Mouse (Mus musculus) neural tube, embryonic 11.5 days (tissue): ENCODE data around the gene Cdc26. TPM values are rescaled to one million over a fixed set of nuclear protein-coding genes. Genes with fewer than 3 reads are reported as not detected.

Source experiments
- ATAC-seq: fragments of 200-750 bp; cut with Nextera tagmentation; 2 replicates; pipeline ENCODE4 v1.8.0; 2017; ENCODE audit warnings: moderate number of reproducible peaks, mild to moderate bottlenecking, moderate TSS enrichment, moderate library complexity; ENCODE audit not compliant: insufficient read depth, low FRiP score, low TSS enrichment
- DNase-seq: peaks from one replicate; pipeline ENCODE4 v3.0.0-alpha.2; 2015; ENCODE audit warnings: low spot score
- H3K27ac ChIP-seq: fragments of 300-500 bp; sonication (generic); 2 replicates; pipeline ENCODE4 v1.5.1; 2014; ENCODE audit warnings: low read depth, mild to moderate bottlenecking, low read length
- H3K27me3 ChIP-seq: fragments of 300-500 bp; sonication (generic); 2 replicates; pipeline ENCODE4 v1.6.1; 2014; ENCODE audit warnings: mild to moderate bottlenecking, low read length, mixed read lengths; ENCODE audit not compliant: control insufficient read depth, insufficient read depth
- H3K36me3 ChIP-seq: fragments of 300-500 bp; sonication (generic); 2 replicates; pipeline ENCODE4 v1.6.1; 2014; ENCODE audit warnings: mild to moderate bottlenecking, low read length, moderate library complexity, mixed read lengths; ENCODE audit not compliant: control insufficient read depth, insufficient read depth
- H3K4me1 ChIP-seq: fragments of 300-500 bp; sonication (generic); 2 replicates; pipeline ENCODE4 v1.6.1; 2014; ENCODE audit warnings: low read length, mixed read lengths; ENCODE audit not compliant: control insufficient read depth, insufficient read depth
- H3K4me2 ChIP-seq: fragments of 300-500 bp; sonication (generic); 2 replicates; pipeline ENCODE4 v1.6.1; 2014; ENCODE audit warnings: low read depth, mild to moderate bottlenecking, moderate library complexity
- H3K4me3 ChIP-seq: fragments of 300-500 bp; sonication (generic); 2 replicates; pipeline ENCODE4 v1.5.1; 2014; ENCODE audit warnings: low read depth, low read length
- H3K9ac ChIP-seq: fragments of 300-500 bp; sonication (generic); 2 replicates; pipeline ENCODE4 v1.6.1; 2014; ENCODE audit warnings: mild to moderate bottlenecking, low read length
- H3K9me3 ChIP-seq: fragments of 300-500 bp; sonication (generic); 2 replicates; pipeline ENCODE4 v1.6.1; 2016; ENCODE audit warnings: low read length; ENCODE audit not compliant: control insufficient read depth
- WGBS: fragments of 180-500 bp; shearing (Covaris S2); extraction: QIAGEN DNeasy Blood & Tissue Kit; methylation state at CpG from one replicate; pipeline ENCODE4 v1.1.7; 2014; 5-methylcytosine and 5-hydroxymethylcytosine counted together
- polyA plus RNA-seq: library from polyadenylated mRNA; unstranded; fragments of >200 nt; fragmentation: Nextera tagmentation; extraction: Ambion mirVana; gene quantifications from 2 replicates; pipeline ENCODE4 v1.2.1, GENCODE M21; 2014

The Cdc26 gene
- polyA plus RNA-seq, 1 experiment from 2014 or later = 161 TPM

DNA sequence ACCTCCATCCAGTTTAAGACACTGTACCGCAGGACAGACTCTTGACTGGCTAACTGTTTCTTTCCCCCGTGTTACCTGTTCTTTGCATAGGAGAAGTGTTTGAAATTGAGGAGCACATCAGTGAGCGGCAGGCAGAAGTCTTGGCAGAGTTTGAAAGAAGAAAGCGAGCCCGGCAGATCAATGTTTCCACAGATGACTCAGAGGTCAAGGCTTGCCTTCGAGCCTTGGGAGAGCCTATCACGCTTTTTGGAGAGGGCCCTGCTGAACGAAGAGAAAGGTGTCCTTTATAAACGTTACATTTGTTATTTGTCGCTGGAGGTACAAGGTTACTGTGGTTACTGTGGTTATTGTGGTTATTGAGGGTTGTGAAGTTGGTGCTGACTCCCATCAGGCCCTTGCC lies 3.2 kb upstream of the Cdc26 start:
- no peak overlapping the region for H3K4me2 ChIP-seq
- H3K27ac ChIP-seq = no peak overlapping the region
- WGBS = 94% methylated on average over 10 of the region's 10 CpGs
- H3K27me3 ChIP-seq = no peaks in the 10 kb centered on the region
- H3K36me3 ChIP-seq = peaks cover 3% of the 10 kb centered on the region
- no peaks in the 10 kb centered on the region for H3K9me3 ChIP-seq
- no peaks in the 10 kb centered on the region; the same call in none of the 2 replicates for H3K4me1 ChIP-seq
- DNase-seq (no peak), ATAC-seq (no peak)
- no peak overlapping the region for H3K4me3 ChIP-seq
- H3K9ac ChIP-seq = no peak overlapping the region

DNA sequence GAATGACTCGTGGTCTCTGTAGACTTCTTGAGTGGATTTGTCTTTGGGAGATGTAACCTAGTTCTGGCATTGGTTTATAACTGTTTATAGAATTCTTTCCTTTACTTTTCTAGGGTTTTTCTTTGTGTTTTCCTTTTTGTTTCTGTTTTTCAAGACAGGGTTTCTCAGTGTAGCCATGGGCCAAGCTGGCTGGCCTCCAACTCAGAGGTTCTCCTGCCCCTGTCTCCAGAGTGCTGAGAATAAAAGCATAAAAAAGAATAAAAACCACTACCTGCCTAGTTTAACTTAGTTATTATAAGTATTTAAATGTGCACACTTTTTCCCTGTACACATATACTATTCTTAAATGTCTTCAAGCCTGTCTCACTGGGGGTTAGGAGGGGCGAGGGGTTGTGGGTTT lies 1.9 kb upstream of the Cdc26 start:
- Histone ChIP-seq H3K9me3 (no peaks in the 10 kb centered on the region), H3K36me3 (peaks cover 3% of the 10 kb centered on the region), H3K4me1 (no peaks in the 10 kb centered on the region; the same call in none of the 2 replicates), H3K9ac (no peak overlapping the region), H3K27ac (no peak overlapping the region), H3K27me3 (no peaks in the 10 kb centered on the region), H3K4me3 (no peak overlapping the region), H3K4me2 (peak overlapping the region; percentile 62; the same call in 1 of the 2 replicates)
- no peak for ATAC-seq
- WGBS = 90% methylated on average over 2 of the region's 2 CpGs
- DNase-seq = no peak

DNA sequence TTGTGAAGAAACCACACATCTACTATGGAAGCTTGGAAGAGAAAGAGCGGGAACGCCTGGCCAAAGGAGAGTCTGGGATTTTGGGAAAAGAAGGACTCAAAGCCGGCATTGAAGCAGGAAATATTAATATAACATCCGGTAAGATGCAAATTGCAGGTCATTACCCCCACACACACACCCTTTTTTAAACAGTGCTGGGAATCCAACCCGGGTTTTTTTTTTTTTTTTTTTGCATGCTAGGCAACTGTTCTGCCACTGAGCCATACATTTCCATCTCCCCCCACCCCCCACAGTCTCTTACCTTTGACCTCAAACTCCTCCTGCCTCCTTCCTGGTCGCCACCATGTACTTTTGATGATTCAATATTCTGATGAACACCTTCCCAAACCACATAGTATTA lies 1.2 kb upstream of the Cdc26 start:
- DNase-seq (no peak), ATAC-seq (no peak)
- no peaks in the 10 kb centered on the region; the same call in none of the 2 replicates for H3K4me1 ChIP-seq
- H3K4me2 ChIP-seq = peak overlapping the region; percentile 62
- H3K27me3 ChIP-seq = no peaks in the 10 kb centered on the region
- no peaks in the 10 kb centered on the region for H3K9me3 ChIP-seq
- WGBS = 39% methylated on average over 6 of the region's 6 CpGs
- H3K9ac ChIP-seq = peak overlapping the region; percentile 83
- H3K27ac ChIP-seq = no peak overlapping the region
- peak overlapping the region; percentile 78 for H3K4me3 ChIP-seq
- peaks cover 3% of the 10 kb centered on the region; the same call in 1 of the 2 replicates for H3K36me3 ChIP-seq

DNA sequence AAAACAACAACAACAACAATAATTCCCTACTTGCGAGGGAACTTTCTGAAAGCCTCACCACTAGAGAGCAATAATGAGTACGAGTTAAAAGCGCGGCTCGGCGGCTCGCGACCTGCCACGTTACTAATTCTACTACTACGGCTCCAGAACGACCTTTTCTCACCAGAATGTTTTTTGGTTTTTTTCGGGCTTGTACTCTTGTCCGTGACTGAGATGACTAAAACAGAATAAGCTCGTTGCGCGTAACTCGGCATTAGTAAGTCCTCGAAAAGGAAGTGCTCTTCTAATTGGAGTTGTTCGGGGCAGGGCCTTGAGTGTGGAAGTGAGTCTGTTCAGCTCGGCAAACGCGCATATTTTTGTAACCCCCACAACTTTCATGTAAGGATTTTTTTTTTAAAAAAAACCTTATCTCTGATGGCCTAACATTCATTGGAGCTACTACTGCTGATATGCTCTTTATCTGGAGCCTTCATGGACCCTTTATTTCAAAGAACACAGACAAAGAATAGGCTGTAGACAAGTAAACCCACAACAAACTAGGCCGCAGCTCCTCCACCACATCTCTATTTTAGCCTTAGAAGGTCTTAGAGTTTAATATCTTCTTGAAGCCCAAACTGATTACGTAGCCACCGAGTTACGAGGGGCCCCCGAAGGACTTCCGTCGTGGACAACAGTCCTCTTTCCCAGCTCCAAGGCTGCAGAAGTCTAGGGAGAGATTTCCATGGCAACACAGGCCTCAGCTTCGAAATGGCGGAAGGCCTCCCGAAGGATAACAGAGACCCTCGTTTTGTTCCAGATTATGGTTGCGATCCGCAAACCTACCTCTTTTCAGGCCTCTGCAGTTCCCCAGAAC lies 486 bp downstream of the Cdc26 start:
- Histone ChIP-seq H3K9me3 (no peaks in the 10 kb centered on the region), H3K27ac (no peak overlapping the region), H3K4me2 (peak overlapping the region; percentile 40), H3K36me3 (no peaks in the 10 kb centered on the region), H3K27me3 (no peaks in the 10 kb centered on the region), H3K4me1 (no peaks in the 10 kb centered on the region; the same call in none of the 2 replicates), H3K9ac (peak overlapping the region; percentile 79), H3K4me3 (peak overlapping the region; percentile 78)
- peak; percentile 71 for DNase-seq
- WGBS = under 1% methylated on average over 35 of the region's 35 CpGs
- peak; percentile 63 for ATAC-seq

DNA sequence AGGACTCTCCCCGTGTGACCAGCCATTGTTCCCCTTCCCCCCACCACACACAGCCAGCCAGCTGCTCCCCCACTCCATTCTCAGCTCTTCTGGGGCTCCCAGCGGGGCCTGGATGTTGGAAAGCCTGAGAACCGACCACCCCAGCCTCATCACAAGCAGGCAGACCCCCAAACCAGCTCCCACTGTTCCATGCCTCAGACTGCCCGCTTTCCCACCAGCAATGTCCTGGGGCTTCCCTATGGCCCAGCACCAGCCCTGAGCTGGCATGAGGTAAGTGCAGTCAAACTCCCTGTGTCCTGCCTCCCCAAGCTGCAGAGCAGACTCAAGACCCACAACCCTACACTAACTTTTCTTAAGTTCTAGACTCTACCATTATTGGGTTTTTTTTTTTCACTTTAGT lies 2.3 kb downstream of the Cdc26 start:
- Histone ChIP-seq H3K4me1 (no peaks in the 10 kb centered on the region; the same call in none of the 2 replicates), H3K9ac (no peak overlapping the region), H3K4me2 (no peak overlapping the region), H3K36me3 (peaks cover 6% of the 10 kb centered on the region), H3K27ac (no peak overlapping the region), H3K27me3 (no peaks in the 10 kb centered on the region), H3K4me3 (no peak overlapping the region), H3K9me3 (no peaks in the 10 kb centered on the region)
- 89% methylated on average over 4 of the region's 4 CpGs for WGBS
- DNase-seq (no peak), ATAC-seq (no peak)

DNA sequence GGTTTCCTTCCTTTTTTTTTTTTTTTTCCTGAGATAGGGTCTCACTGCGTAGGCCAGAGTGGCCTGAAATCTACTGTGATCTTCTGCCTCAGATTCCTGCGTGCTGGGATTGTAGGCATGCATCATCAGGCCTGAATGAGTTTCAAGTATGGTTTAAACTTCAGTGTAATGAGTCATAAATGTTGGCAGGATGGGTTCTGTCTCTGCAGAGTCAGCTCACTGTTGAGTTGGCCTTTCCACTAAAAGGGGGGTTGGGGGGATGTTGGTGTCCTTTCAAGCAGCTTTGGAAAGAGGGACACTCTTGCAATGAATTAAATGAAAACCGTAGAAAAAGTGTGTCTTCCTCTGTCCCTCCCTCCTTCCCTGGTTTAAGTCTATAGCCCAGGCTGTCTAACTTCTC lies 9.5 kb downstream of the Cdc26 start:
- Histone ChIP-seq H3K4me2 (no peak overlapping the region), H3K9ac (no peak overlapping the region), H3K36me3 (peaks cover 16% of the 10 kb centered on the region), H3K27me3 (no peaks in the 10 kb centered on the region), H3K27ac (no peak overlapping the region), H3K9me3 (no peaks in the 10 kb centered on the region), H3K4me1 (no peaks in the 10 kb centered on the region), H3K4me3 (no peak overlapping the region)
- no peak for DNase-seq
- no peak for ATAC-seq
- WGBS = 98% methylated on average over 3 of the region's 3 CpGs

DNA sequence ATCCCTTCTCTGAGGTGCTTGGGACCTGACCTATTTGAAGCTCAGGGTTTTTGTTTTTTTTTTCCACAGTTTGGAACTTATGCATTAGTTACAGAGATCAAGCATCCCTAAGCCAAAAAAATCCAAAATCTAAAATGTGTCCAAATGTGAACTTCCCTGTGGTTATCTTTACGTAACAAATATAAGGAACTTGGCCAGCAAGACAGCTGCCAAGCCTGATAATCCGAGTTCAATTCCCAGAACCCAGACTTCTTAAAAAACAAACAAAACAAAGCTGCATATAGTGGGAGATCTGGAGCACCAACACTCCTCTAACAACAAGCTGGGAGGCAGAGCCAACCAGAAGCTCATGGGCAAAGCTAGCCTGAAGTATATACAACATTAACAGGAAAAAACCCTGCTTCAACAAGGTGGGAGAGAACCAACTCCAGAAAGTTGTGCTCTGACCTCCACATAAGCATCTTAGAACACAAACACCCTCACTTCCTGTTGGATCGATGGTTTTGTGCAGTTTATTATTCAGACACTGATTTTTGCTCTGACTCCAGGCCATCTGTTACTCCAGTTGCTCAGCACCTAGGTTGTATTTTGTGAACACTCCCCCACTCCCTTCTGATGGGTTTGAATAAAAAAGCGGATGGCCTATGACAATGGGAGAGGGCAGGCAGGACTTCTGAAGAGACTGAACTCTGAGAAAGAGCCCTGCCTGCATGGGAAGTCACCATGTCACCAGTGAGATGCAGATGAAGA lies 10.7 kb downstream of the Cdc26 start:
- 89% methylated on average over 4 of the region's 4 CpGs for WGBS
- Histone ChIP-seq H3K36me3 (peaks cover 16% of the 10 kb centered on the region), H3K27me3 (no peaks in the 10 kb centered on the region)

DNA sequence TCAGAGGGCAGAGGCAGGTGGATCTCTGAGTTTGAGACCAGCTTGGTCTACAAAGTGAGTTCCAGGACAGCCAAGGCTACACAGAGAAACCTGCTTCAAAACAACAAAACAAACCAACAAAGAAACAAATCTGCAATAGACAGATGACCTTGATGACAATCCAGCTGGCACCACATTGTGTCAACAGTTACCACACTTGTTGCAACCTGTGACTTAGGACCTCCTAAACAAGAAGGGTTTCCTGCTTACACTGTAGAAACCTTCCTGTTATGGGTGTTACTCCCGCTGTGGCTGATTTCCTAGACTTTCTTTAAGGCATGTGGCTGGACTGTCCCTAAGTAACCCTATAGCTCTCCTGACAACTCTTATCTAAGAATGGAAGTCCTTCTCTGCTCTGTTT lies 12.6 kb downstream of the Cdc26 start:
- DNase-seq (no peak), ATAC-seq (no peak)
- Histone ChIP-seq H3K4me3 (no peak overlapping the region), H3K9me3 (no peaks in the 10 kb centered on the region), H3K4me2 (no peak overlapping the region), H3K9ac (no peak overlapping the region), H3K27ac (no peak overlapping the region), H3K4me1 (no peaks in the 10 kb centered on the region), H3K36me3 (peaks cover 9% of the 10 kb centered on the region), H3K27me3 (no peaks in the 10 kb centered on the region)
- WGBS = 100% methylated on average over 1 of the region's 1 CpGs

More for the DNA sequence above, 10.7 kb downstream of the Cdc26 start:
- H3K4me1 ChIP-seq = no peaks in the 10 kb centered on the region
- ATAC-seq = no peak
- DNase-seq = no peak
- H3K27ac ChIP-seq = no peak overlapping the region
- H3K9me3 ChIP-seq = no peaks in the 10 kb centered on the region
- no peak overlapping the region for H3K9ac ChIP-seq
- no peak overlapping the region for H3K4me2 ChIP-seq
- no peak overlapping the region for H3K4me3 ChIP-seq
